9 mouse cellular contexts compared by ENCODE assay signal in genomic region chr15:25624263-25624662, GRCm38 (mm10). TPM values are rescaled to one million over a fixed set of nuclear protein-coding genes. Genes with fewer than 3 reads are reported as not detected.
A peak's percentile ranks its signal among the peaks of the same experiment; 100 is the strongest.
DNase-seq lines count a peak whose midpoint lies in the region; ATAC-seq lines count a peak whose summit lies in the region.
"Had no signal": no experiment of that assay in that cellular context is flagged by ENCODE, and none has a peak within 500 bp of the region (broad histone marks: within the 10 kb centered on the region; RNA-seq: fewer than 3 reads in every experiment).

No protein-coding gene starts in this region.

- no peak for ATAC-seq in heart, embryonic 11.5 days (replicated peaks; ENCODE audit: insufficient number of reproducible peaks, low FRiP score, low TSS enrichment)
- no peak for ATAC-seq in kidney, embryonic 16.5 days (ENCODE audit: low FRiP score, low TSS enrichment)

- H3K4me2 ChIP-seq in heart, embryonic 11.5 days = peak overlapping the region; percentile 93
- H3K4me2 ChIP-seq in kidney, embryonic 16.5 days (replicated peaks; ENCODE audit: low read depth, low read length) = peak overlapping the region; percentile 61

- peaks cover 3% of the 10 kb centered on the region; the same call in 1 of the 2 replicates for H3K4me1 ChIP-seq in heart, embryonic 11.5 days (ENCODE audit: control insufficient read depth, insufficient read depth, low read length)
- peaks cover 43% of the 10 kb centered on the region for H3K4me1 ChIP-seq in kidney, embryonic 16.5 days (ENCODE audit: insufficient read depth, low read length)

- no peaks in the 10 kb centered on the region for H3K36me3 ChIP-seq in heart, embryonic 11.5 days (ENCODE audit: control insufficient read depth, insufficient read depth, low read length)
- H3K36me3 ChIP-seq in kidney, embryonic 16.5 days (ENCODE audit: insufficient read depth, low read length) = peaks cover 5% of the 10 kb centered on the region
- no peaks in the 10 kb centered on the region for H3K36me3 ChIP-seq in macrophage (ENCODE audit: inconsistent target)
- H3K36me3 ChIP-seq: G1E had no signal

- no peaks in the 10 kb centered on the region for H3K27me3 ChIP-seq in heart, embryonic 11.5 days (ENCODE audit: control insufficient read depth, insufficient read depth, low read length)
- H3K27me3 ChIP-seq in kidney, embryonic 16.5 days (ENCODE audit: insufficient read depth, low read length) = no peaks in the 10 kb centered on the region

- H3K27ac ChIP-seq in heart, embryonic 11.5 days (ENCODE audit: low read depth, low read length) = no peak overlapping the region
- no peak overlapping the region for H3K27ac ChIP-seq in kidney, embryonic 16.5 days (ENCODE audit: low read length)
- H3K27ac ChIP-seq in macrophage = no peak overlapping the region

- peak; percentile 52 to 55 for DNase-seq in adrenal gland, adult 18-20 months (ENCODE audit: low spot score in 2 of 2)
- DNase-seq in adrenal gland, postnatal 4 days (ENCODE audit: low spot score in 2 of 2) = no peak
- peak; percentile 78 for DNase-seq in adipocyte (ENCODE audit: low spot score)
- peak; percentile 65 to 83 for DNase-seq in thymus, postnatal 10 days (ENCODE audit: low spot score in 2 of 2)
- DNase-seq in right cerebral cortex, adult 18-20 months = no peak

- no peak overlapping the region for H3K9ac ChIP-seq in heart, embryonic 11.5 days (ENCODE audit: low read depth, low read length)
- no peak overlapping the region for H3K9ac ChIP-seq in kidney, embryonic 16.5 days (replicated peaks; ENCODE audit: low read length)

- no peak overlapping the region for H3K4me3 ChIP-seq in heart, embryonic 11.5 days (ENCODE audit: low read depth, low read length)
- H3K4me3 ChIP-seq in kidney, embryonic 16.5 days (ENCODE audit: low read length) = peak overlapping the region; percentile 94
- H3K4me3 ChIP-seq in macrophage (ENCODE audit: inconsistent target) = peak overlapping the region; percentile 46; the same call in 1 of the 2 replicates

- 60% methylated on average over 3 of the region's 3 CpGs for WGBS in heart, embryonic 11.5 days (ENCODE audit: insufficient replicate concordance)
- WGBS in kidney, embryonic 16.5 days = 38% methylated on average over 3 of the region's 3 CpGs
- 50% methylated on average over 3 of the region's 3 CpGs for WGBS in macrophage (ENCODE audit: missing documents)

- no peaks in the 10 kb centered on the region for H3K9me3 ChIP-seq in heart, embryonic 11.5 days (replicated peaks; ENCODE audit: control insufficient read depth, low read length)
- H3K9me3 ChIP-seq in kidney, embryonic 16.5 days (ENCODE audit: low read length) = no peaks in the 10 kb centered on the region

- peaks cover 39% of the 10 kb centered on the region for H3K79me2 ChIP-seq in macrophage (ENCODE audit: inconsistent target)

RNA-seq across cellular contexts. Expression of gene Myo10, which starts 1.9 kb away (rescaled TPM):
- 10 to 100 TPM; 79.9 to 80.3 TPM for total RNA-seq in adrenal gland, adult 18-20 months (2021)
- total RNA-seq in adrenal gland, postnatal 4 days (2021) = 10 to 100 TPM; 87.7 to 91.2 TPM
- 11.5 and 15.4 TPM in 2 replicates for polyA plus RNA-seq in heart, embryonic 11.5 days (2014; fragmentation: Nextera tagmentation; extraction: Ambion mirVana)
- 33.2 and 37.7 TPM in 2 replicates for polyA plus RNA-seq in kidney, embryonic 16.5 days (2015; fragmentation: Nextera tagmentation; extraction: Ambion mirVana)
- 1,000 to 10,000 TPM in 1 of 26 experiments, 100 to 1,000 TPM in 16, 10 to 100 TPM in 9; 54.0 to 1,244 (median 120) TPM for total RNA-seq in macrophage (2018; cell fraction: chromatin; rRNA removed)
- total RNA-seq in macrophage (2018; cell fraction: cytosol; rRNA removed) = 10 to 100 TPM; 13.1 to 70.8 (median 23.9) TPM
- 100 to 1,000 TPM in 6 of 26 experiments, 10 to 100 TPM in 20; 26.5 to 518 (median 59.4) TPM for total RNA-seq in macrophage (2018; cell fraction: nucleus; rRNA removed)
- 15.0 to 27.3 TPM (median 16.4 TPM) in 3 replicates for polyA plus RNA-seq in macrophage (2018)
- polyA plus RNA-seq: G1E had no signal

Comparison
In these comparisons a context has a peak if more than half of its experiments do, and no peak if none do; other contexts are left out.
1. DNase-seq: peak in adrenal gland, adult 18-20 months (2 of 2), adipocyte (single experiment) and thymus, postnatal 10 days (2 of 2); none in adrenal gland, postnatal 4 days (0 of 2) and right cerebral cortex, adult 18-20 months (single experiment).